Mouse (Mus musculus): ENCODE measurements around the gene Msi2. TPM values are rescaled to one million over a fixed set of nuclear protein-coding genes. Genes with fewer than 3 reads are reported as not detected.

The Msi2 gene
- polyA plus RNA-seq, 1 experiment from 2014 or later: 13.1 TPM

- no peak overlapping the region for H3K4me3 ChIP-seq
- no peak overlapping the region for H3K9ac ChIP-seq
- no peaks in the 10 kb centered on the region for H3K36me3 ChIP-seq
- H3K27ac ChIP-seq: no peak overlapping the region
- peaks cover 28% of the 10 kb centered on the region for H3K4me1 ChIP-seq
- no peak for ATAC-seq (ENCODE audit: insufficient number of reproducible peaks, low FRiP score, low TSS enrichment, low read depth)
- no peaks in the 10 kb centered on the region for H3K27me3 ChIP-seq
- H3K9me3 ChIP-seq: no peaks in the 10 kb centered on the region
- no peak overlapping the region for H3K4me2 ChIP-seq
- 56% methylated on average over 5 of the region's 5 CpGs for WGBS
Observed at GRCm38 (mm10) chr11:88404247-88404677, 314.1 kb downstream of the Msi2 start.

GRCm38 (mm10) chr11:88402290-88402689 is 316.0 kb downstream of the Msi2 start:
- no peak overlapping the region for H3K27ac ChIP-seq
- H3K4me2 ChIP-seq: no peak overlapping the region
- H3K27me3 ChIP-seq: no peaks in the 10 kb centered on the region
- H3K9ac ChIP-seq: no peak overlapping the region
- no peaks in the 10 kb centered on the region for H3K36me3 ChIP-seq
- no peaks in the 10 kb centered on the region for H3K9me3 ChIP-seq
- 73% methylated on average over 7 of the region's 7 CpGs for WGBS
- no peak overlapping the region for H3K4me3 ChIP-seq
- peaks cover 28% of the 10 kb centered on the region for H3K4me1 ChIP-seq
- no peak for ATAC-seq (ENCODE audit: insufficient number of reproducible peaks, low FRiP score, low TSS enrichment, low read depth)

GRCm38 (mm10) chr11:88401333-88401732 is 317.0 kb downstream of the Msi2 start:
- Histone ChIP-seq H3K4me3 (no peak overlapping the region), H3K27ac (no peak overlapping the region), H3K4me2 (no peak overlapping the region), H3K9ac (no peak overlapping the region), H3K9me3 (no peaks in the 10 kb centered on the region), H3K36me3 (no peaks in the 10 kb centered on the region), H3K4me1 (peaks cover 28% of the 10 kb centered on the region), H3K27me3 (no peaks in the 10 kb centered on the region)
- no peak for ATAC-seq (ENCODE audit: insufficient number of reproducible peaks, low FRiP score, low TSS enrichment, low read depth)
- WGBS: 86% methylated on average over 6 of the region's 6 CpGs

- Histone ChIP-seq H3K4me1 (peaks cover 28% of the 10 kb centered on the region), H3K27me3 (no peaks in the 10 kb centered on the region), H3K36me3 (no peaks in the 10 kb centered on the region), H3K9me3 (no peaks in the 10 kb centered on the region), H3K9ac (no peak overlapping the region), H3K27ac (no peak overlapping the region), H3K4me3 (no peak overlapping the region), H3K4me2 (no peak overlapping the region)
- no peak for ATAC-seq (ENCODE audit: insufficient number of reproducible peaks, low FRiP score, low TSS enrichment, low read depth)
- 88% methylated on average over 10 of the region's 10 CpGs for WGBS
Observed at GRCm38 (mm10) chr11:88400926-88401325, 317.4 kb downstream of the Msi2 start.

- Histone ChIP-seq H3K4me2 (no peak overlapping the region), H3K9ac (no peak overlapping the region), H3K9me3 (no peaks in the 10 kb centered on the region), H3K27me3 (no peaks in the 10 kb centered on the region), H3K27ac (no peak overlapping the region), H3K36me3 (no peaks in the 10 kb centered on the region), H3K4me3 (no peak overlapping the region), H3K4me1 (peaks cover 31% of the 10 kb centered on the region)
- WGBS: 66% methylated on average over 6 of the region's 6 CpGs
- no peak for ATAC-seq (ENCODE audit: insufficient number of reproducible peaks, low FRiP score, low TSS enrichment, low read depth)
Observed at GRCm38 (mm10) chr11:88400235-88400634, 318.1 kb downstream of the Msi2 start.

GRCm38 (mm10) chr11:88399431-88399830 is 318.9 kb downstream of the Msi2 start:
- Histone ChIP-seq H3K27ac (no peak overlapping the region), H3K4me3 (no peak overlapping the region), H3K27me3 (no peaks in the 10 kb centered on the region), H3K9me3 (no peaks in the 10 kb centered on the region), H3K9ac (no peak overlapping the region), H3K36me3 (peaks cover 3% of the 10 kb centered on the region; the same call in 1 of the 2 replicates), H3K4me1 (peaks cover 30% of the 10 kb centered on the region), H3K4me2 (no peak overlapping the region)
- ATAC-seq (ENCODE audit: insufficient number of reproducible peaks, low FRiP score, low TSS enrichment, low read depth): no peak
- WGBS: 63% methylated on average over 5 of the region's 5 CpGs

GRCm38 (mm10) chr11:88399028-88399427 is 319.3 kb downstream of the Msi2 start:
- peaks cover 30% of the 10 kb centered on the region for H3K4me1 ChIP-seq
- H3K9ac ChIP-seq: no peak overlapping the region
- no peak for ATAC-seq (ENCODE audit: insufficient number of reproducible peaks, low FRiP score, low TSS enrichment, low read depth)
- H3K36me3 ChIP-seq: peaks cover 7% of the 10 kb centered on the region; the same call in 1 of the 2 replicates
- H3K4me2 ChIP-seq: no peak overlapping the region
- H3K27me3 ChIP-seq: no peaks in the 10 kb centered on the region
- no peak overlapping the region for H3K4me3 ChIP-seq
- 74% methylated on average over 5 of the region's 5 CpGs for WGBS
- no peaks in the 10 kb centered on the region for H3K9me3 ChIP-seq
- no peak overlapping the region for H3K27ac ChIP-seq

GRCm38 (mm10) chr11:88395076-88395990 is 323.0 kb downstream of the Msi2 start:
- H3K27me3 ChIP-seq: no peaks in the 10 kb centered on the region
- no peak for ATAC-seq (ENCODE audit: insufficient number of reproducible peaks, low FRiP score, low TSS enrichment, low read depth)
- no peak overlapping the region for H3K4me3 ChIP-seq
- peak overlapping the region; percentile 27 for H3K27ac ChIP-seq
- peaks cover 8% of the 10 kb centered on the region; the same call in 1 of the 2 replicates for H3K36me3 ChIP-seq
- WGBS: 45% methylated on average over 8 of the region's 8 CpGs
- H3K9ac ChIP-seq: no peak overlapping the region
- peaks cover 22% of the 10 kb centered on the region for H3K4me1 ChIP-seq
- no peaks in the 10 kb centered on the region for H3K9me3 ChIP-seq
- no peak overlapping the region for H3K4me2 ChIP-seq

GRCm38 (mm10) chr11:88394341-88395075 is 323.8 kb downstream of the Msi2 start:
- WGBS: 60% methylated on average over 19 of the region's 19 CpGs
- H3K9ac ChIP-seq: no peak overlapping the region
- no peaks in the 10 kb centered on the region for H3K9me3 ChIP-seq
- peak overlapping the region; percentile 27; the same call in 1 of the 2 replicates for H3K27ac ChIP-seq
- no peak for ATAC-seq (ENCODE audit: insufficient number of reproducible peaks, low FRiP score, low TSS enrichment, low read depth)
- peaks cover 21% of the 10 kb centered on the region for H3K4me1 ChIP-seq
- no peaks in the 10 kb centered on the region for H3K27me3 ChIP-seq
- H3K36me3 ChIP-seq: peaks cover 8% of the 10 kb centered on the region; the same call in 1 of the 2 replicates
- H3K4me3 ChIP-seq: no peak overlapping the region
- H3K4me2 ChIP-seq: no peak overlapping the region

GRCm38 (mm10) chr11:88392715-88393114 is 325.6 kb downstream of the Msi2 start:
- H3K4me3 ChIP-seq: no peak overlapping the region
- no peak overlapping the region for H3K27ac ChIP-seq
- no peaks in the 10 kb centered on the region for H3K27me3 ChIP-seq
- 76% methylated on average over 10 of the region's 10 CpGs for WGBS
- peaks cover 18% of the 10 kb centered on the region for H3K4me1 ChIP-seq
- peaks cover 8% of the 10 kb centered on the region; the same call in 1 of the 2 replicates for H3K36me3 ChIP-seq
- no peaks in the 10 kb centered on the region for H3K9me3 ChIP-seq
- no peak for ATAC-seq (ENCODE audit: insufficient number of reproducible peaks, low FRiP score, low TSS enrichment, low read depth)
- no peak overlapping the region for H3K4me2 ChIP-seq
- H3K9ac ChIP-seq: no peak overlapping the region

GRCm38 (mm10) chr11:88391181-88391814 is 327.0 kb downstream of the Msi2 start:
- no peak for ATAC-seq (ENCODE audit: insufficient number of reproducible peaks, low FRiP score, low TSS enrichment, low read depth)
- Histone ChIP-seq H3K27me3 (no peaks in the 10 kb centered on the region), H3K4me2 (no peak overlapping the region), H3K9me3 (no peaks in the 10 kb centered on the region), H3K4me1 (peaks cover 18% of the 10 kb centered on the region), H3K9ac (no peak overlapping the region), H3K4me3 (no peak overlapping the region), H3K27ac (no peak overlapping the region), H3K36me3 (peaks cover 8% of the 10 kb centered on the region; the same call in 1 of the 2 replicates)
- 93% methylated on average over 8 of the region's 8 CpGs for WGBS
